Mouse (Mus musculus): ENCODE data around the gene Fgf2.

Gene Fgf2

DNA sequence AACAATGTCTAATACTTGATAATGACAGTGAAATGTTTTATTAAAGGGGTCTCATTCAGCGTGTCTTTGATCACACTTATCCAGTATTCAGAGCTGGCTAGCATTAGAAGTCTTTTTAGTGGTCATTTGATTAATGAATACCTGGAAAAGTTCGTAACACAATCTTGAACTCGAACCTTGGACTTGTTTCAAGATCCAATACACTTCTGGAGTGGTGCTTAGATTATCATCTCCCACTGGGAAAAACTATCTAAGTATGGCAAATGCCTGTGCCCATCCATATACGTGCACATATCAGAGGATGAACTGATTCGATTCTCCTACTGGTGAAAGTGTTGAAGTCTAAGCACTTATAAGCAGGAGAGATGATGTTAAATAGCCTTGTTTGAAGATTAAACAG is 70.2 kb downstream of the Fgf2 start:
- DNase-seq (ENCODE audit: low spot score) = no peak

DNA sequence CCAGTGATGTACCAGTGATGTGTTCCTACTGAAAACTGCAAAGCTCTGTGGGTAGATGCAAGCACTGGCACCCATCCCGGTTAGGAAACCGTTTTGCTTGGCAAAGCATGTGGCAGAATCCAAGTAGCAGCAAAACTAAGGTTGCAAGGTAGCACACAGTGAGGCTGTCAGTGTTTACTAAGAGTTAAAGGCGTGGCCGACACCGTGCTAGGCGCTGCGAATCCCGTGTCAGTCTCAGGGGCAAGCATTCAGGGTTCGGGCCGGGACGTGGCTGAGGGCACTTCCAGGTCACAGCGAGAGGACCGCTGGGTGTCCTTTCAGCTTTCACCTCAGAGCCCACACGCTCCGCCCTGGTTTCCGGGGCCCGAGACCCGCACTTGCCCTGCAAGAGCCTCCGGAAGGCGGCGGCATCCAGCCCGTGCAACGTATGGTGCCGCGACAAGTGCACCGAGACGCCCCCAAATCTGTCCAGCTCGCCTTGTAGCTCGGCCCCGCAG is 70.9 kb downstream of the Fgf2 start:
- DNase-seq (ENCODE audit: low spot score) = no peak

DNA sequence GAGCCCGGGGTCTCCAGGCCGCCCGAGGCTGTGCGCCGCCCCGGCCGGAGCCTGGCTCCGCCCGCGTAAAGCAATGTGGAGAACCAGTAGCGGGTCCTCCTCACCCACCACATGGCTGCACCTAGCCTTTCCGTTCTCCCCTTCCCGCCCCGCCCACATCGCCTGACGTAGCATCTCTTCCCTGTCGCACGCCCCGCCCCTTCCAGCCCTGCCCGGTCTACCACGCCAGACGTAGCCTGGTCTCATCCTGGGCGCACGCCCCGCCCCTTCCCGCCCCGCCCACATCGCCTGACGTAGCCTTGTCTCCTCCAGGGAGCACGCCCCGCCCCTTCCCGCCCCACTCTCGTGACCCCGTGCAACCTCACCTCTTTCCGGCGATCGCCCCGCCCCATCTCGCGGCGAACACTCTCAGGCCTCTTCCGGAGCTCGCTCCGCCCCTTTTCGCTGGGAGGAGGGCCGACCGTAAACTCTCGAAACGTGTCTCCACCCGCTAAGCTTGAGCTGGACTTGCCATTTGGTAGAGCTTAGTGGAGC is 71.4 kb downstream of the Fgf2 start, which contains the start of gene Spata5:
TSS of gene Spata5 (plus strand) at position 439 of the 534 bp plus-strand sequence.
- DNase-seq (ENCODE audit: low spot score) = peak; percentile 99

DNA sequence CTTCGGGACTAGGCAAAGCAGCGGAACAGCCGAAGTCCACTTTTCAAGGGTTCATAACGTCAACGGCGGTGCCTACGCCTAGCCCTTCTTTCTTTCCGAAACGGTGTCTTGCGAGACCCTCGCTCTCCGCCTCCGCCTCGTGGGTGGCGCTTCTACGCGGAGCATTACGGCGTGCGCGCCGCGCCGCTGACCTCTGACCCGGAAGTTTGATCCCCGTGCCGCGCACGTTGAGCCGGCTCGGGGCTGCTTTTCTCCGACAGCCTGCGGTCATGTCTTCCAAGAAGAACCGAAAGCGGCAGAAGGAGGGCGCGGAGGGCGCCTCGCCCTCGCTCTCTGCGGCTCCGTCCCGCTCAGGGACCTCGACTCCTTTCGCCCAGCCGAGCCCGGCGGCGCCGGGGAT is 71.9 kb downstream of the Fgf2 start, which contains the start of gene Nudt6:
TSS of gene Nudt6 (minus strand) at position 140 of the 400 bp plus-strand sequence.
- peak; percentile 92 for DNase-seq (ENCODE audit: low spot score)

DNA sequence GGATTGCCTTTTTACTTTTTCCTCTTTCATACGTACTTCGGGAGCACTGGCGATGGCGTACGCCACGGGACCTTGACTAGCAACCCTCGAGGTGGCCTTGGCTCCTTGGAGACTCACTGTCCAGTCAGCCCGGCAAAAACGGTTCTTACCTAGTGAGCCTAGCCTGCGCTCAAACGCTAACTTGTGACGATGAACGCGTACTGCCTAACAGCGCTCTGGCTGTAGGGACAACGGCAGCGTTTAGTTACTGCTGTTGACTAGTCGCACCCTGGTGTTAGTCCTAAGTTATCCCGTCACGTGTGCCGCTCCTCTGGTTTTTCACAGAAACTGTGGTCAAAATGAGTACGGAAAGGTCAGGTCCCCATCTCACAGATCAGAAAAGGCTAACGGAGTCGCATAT is 72.5 kb downstream of the Fgf2 start:
- DNase-seq (ENCODE audit: low spot score) = peak; percentile 33

DNA sequence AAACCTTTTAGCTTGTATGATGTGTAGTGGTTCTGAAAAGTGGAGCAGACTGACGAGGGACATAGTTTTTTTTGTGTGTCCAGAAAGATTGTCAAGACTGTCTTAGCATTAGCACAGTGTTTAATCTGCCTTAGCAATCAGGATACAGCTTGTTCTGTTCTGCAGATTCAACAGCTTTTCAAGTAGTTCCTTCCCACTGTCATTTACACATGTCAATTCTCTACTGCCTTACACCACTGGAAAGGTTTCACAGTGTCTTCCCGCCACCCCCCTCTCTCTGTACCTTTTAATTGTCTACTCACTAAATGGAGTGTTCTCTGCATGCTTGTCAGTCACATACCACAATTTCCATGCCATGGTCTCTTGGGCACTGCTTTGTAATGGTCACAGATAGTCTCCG is 73.0 kb downstream of the Fgf2 start:
- DNase-seq (ENCODE audit: low spot score) = no peak

DNA sequence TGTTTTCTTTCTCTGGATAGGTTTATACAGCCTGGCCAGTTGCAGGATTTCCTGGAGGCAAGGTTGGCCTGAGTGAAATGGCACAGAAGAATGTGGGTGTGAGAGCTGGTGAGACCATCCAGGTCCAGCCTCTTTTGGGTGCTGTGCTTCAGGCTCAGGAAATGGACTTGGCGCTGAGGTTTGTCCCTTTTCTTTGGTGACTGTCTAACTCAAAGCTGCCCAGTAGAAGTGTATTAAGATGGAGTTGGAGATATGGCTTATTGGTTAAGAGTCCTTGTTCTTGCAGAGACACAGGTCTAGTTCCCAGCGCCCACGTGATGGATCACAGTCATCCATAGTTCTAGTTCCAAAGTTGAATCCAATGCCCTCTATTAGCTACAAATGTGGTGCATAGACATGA is 77.9 kb downstream of the Fgf2 start:
- no peak for DNase-seq (ENCODE audit: low spot score)

DNA sequence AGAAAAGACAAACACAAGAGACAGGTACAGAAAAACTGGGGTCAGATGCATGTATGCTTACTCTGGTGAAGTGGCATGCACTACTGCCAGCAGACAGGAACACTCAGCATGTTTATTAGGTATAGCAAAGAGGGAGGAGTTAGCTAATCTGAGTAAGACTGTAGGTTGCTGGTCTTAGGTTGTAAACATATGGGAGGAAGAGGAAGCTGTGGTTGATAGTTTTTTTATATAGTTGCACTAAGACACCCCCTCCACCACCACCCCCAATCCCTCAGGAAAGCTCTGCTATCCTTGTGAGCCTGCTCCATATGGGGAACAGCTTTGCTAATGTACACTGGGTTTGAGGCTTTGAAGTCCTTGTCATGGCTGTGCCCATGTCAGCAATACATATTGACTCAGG is 82.2 kb downstream of the Fgf2 start:
- DNase-seq (ENCODE audit: low spot score) = no peak

DNA sequence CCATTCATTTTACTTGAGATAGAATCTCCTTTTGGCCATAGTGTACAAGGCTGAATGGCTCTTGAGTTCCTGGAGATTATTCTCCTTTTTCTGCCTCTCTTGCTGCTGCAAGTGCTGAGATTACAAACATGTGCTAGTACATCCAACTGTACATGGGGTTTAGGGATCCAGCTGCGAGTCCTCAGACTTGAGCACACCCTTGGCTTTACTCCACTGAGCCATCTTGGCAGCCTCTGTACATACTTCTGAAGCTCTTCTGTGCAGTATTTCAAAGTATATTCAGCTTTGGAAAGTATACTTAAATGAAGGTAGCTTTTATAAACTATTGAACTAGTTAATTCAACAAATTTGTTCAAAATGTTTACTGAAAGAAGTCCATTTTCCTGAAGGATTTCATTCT is 91.6 kb downstream of the Fgf2 start:
- DNase-seq (ENCODE audit: low spot score) = peak; percentile 26

DNA sequence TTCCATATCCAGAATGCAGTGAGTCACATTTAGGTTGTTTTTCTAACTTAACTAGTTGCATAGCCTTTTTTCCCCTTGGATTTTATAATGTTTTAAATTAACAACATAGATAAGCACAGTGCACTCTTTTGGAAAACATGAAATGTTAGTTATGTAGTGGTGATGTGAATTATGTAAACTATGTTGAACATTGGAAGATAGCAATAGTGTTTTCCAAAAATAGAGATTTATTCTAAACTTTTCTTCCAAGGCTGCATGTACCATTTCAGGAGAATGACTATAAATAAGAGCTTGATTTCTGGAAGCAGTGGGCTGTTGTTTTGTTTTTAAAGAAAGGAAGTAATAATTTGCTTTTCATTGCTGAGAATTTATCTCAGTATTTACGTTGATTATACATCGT is 95.3 kb downstream of the Fgf2 start:
- DNase-seq (ENCODE audit: low spot score) = no peak

DNA sequence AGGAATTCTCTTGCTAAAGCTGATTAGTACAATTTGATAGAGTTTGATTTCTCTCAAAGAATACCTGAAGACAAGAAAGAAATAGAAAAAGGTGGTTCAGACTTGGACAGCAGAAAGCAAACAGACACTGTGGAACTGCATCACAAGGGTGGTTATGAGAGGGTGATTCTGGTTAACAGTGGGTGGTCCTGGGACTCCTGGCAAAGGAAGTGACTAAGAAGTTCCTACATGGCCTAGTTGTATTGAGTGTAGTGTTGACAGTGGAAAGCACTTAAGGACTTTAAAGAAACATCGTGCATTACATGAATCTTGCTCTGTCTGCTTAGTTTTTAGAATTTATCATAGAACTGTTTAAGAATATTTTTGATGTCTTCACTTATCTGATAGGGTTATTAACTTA is 107.8 kb downstream of the Fgf2 start:
- DNase-seq (ENCODE audit: low spot score) = no peak

All from urinary bladder, postnatal 14 days (tissue).